Mouse (Mus musculus) midbrain, embryonic 16.5 days (tissue): ENCODE measurements around the gene Art2b. TPM values are rescaled to one million over a fixed set of nuclear protein-coding genes. Genes with fewer than 3 reads are reported as not detected.
"Not testable (repeated sequence)": the region's sequence is repeated elsewhere in the genome, so short reads cannot be mapped to it uniquely, and the experiment has no call there.

ENCODE experiments used
- ATAC-seq: fragments of 200-750 bp; cut with Nextera tagmentation; 2 replicates; pipeline ENCODE4 v1.8.0; 2017; ENCODE audit warnings: moderate TSS enrichment
- H3K27ac ChIP-seq: fragments of 300-500 bp; sonication (generic); 2 replicates; pipeline ENCODE4 v1.5.1; 2014; ENCODE audit warnings: mild to moderate bottlenecking, low read length, mixed read lengths
- H3K27me3 ChIP-seq: fragments of 300-500 bp; sonication (generic); 2 replicates; pipeline ENCODE4 v1.6.1; 2014; ENCODE audit warnings: low read depth, low read length, mixed read lengths; ENCODE audit not compliant: control insufficient read depth, insufficient read depth
- H3K36me3 ChIP-seq: fragments of 300-500 bp; sonication (generic); 2 replicates; pipeline ENCODE4 v1.6.1; 2014; ENCODE audit warnings: mild to moderate bottlenecking, low read length, moderate library complexity, mixed read lengths; ENCODE audit not compliant: control insufficient read depth, insufficient read depth
- H3K4me1 ChIP-seq: fragments of 300-500 bp; sonication (generic); 2 replicates; pipeline ENCODE4 v1.6.1; 2014; ENCODE audit warnings: mild to moderate bottlenecking, low read length, mixed read lengths; ENCODE audit not compliant: control insufficient read depth, insufficient read depth
- H3K4me2 ChIP-seq: fragments of 300-500 bp; sonication (generic); 2 replicates; pipeline ENCODE4 v1.6.1; 2014; ENCODE audit warnings: mild to moderate bottlenecking, low read length, mixed read lengths
- H3K4me3 ChIP-seq: fragments of 300-500 bp; sonication (generic); 2 replicates; pipeline ENCODE4 v1.5.1; 2014; ENCODE audit warnings: low read depth, mild to moderate bottlenecking, low read length, moderate library complexity, mixed read lengths
- H3K9ac ChIP-seq: fragments of 300-500 bp; sonication (generic); 2 replicates; pipeline ENCODE4 v1.6.1; 2014; ENCODE audit warnings: low read depth, low read length, mixed read lengths
- H3K9me3 ChIP-seq: fragments of 300-500 bp; sonication (generic); replicated peaks from 2 replicates; pipeline ENCODE4 v1.6.1; 2014; ENCODE audit warnings: mild to moderate bottlenecking, low read length, mixed read lengths; ENCODE audit not compliant: control insufficient read depth, poor library complexity, severe bottlenecking
- WGBS: fragments of 180-500 bp; shearing (Covaris S2); extraction: QIAGEN DNeasy Blood & Tissue Kit; methylation state at CpG from one replicate; pipeline ENCODE4 v1.1.7; 2014; 5-methylcytosine and 5-hydroxymethylcytosine counted together
- polyA plus RNA-seq: library from polyadenylated mRNA; unstranded; fragments of >200 nt; fragmentation: Nextera tagmentation; extraction: Ambion mirVana; gene quantifications from 2 replicates; pipeline ENCODE4 v1.2.1, GENCODE M21; 2015

The Art2b gene
- polyA plus RNA-seq, 1 experiment from 2014 or later: not detected

DNA sequence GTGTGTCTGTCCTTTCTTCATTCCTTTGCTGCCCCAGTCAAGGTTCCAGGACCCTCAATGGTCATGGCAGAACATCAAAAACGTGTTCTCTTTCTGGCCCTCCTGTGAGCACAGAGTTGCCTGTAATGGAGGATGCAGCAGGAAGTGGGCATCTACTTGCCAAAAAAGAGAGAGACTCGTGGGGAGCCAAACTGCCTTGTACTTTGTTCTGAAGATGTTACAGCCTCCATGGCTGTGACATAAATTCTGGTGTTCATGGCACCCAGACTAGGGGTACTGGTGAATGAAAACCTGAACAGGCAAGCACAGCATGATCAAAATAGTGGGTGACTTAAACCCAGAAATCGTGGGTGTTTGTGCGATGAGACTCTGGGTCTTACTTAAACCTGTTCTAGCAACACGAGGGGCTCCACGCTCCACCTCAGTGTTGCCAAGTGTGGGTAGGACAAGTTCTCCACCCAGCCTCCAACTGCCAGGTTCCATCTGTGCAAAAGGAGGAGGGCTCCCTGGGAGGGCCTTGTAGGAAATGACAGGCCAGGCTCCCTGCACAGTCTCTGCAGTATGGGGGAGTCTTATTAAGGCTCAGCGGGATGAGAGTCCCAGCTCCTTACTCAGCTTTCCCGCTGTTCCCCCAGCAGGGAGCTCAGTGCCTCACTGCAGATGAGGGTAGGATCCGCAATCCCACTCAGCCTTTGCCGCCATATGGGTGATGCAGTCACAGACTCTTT, 32.2 kb upstream of the Art2b start:
- WGBS: 64% methylated on average over 10 of the region's 10 CpGs
- Histone ChIP-seq H3K9me3 (no peaks in the 10 kb centered on the region), H3K27me3 (no peaks in the 10 kb centered on the region), H3K4me1 (no peaks in the 10 kb centered on the region), H3K27ac (no peak overlapping the region), H3K4me3 (no peak overlapping the region), H3K36me3 (no peaks in the 10 kb centered on the region), H3K4me2 (no peak overlapping the region), H3K9ac (no peak overlapping the region)
- ATAC-seq: no peak

- Histone ChIP-seq H3K9ac (no peak overlapping the region), H3K36me3 (no peaks in the 10 kb centered on the region), H3K4me2 (no peak overlapping the region), H3K27ac (no peak overlapping the region), H3K27me3 (no peaks in the 10 kb centered on the region), H3K4me1 (no peaks in the 10 kb centered on the region), H3K9me3 (no peaks in the 10 kb centered on the region), H3K4me3 (no peak overlapping the region)
- ATAC-seq: no peak
- 76% methylated on average over 6 of the region's 6 CpGs for WGBS
These were observed 30.9 kb upstream of the Art2b start for GRCm38 (mm10) chr7:101616136-101616835.

GRCm38 (mm10) chr7:101615406-101615805, 30.0 kb upstream of the Art2b start:
- no peak for ATAC-seq
- Histone ChIP-seq H3K27ac (no peak overlapping the region), H3K9ac (no peak overlapping the region), H3K9me3 (no peaks in the 10 kb centered on the region), H3K4me2 (no peak overlapping the region), H3K36me3 (no peaks in the 10 kb centered on the region), H3K4me3 (no peak overlapping the region), H3K27me3 (no peaks in the 10 kb centered on the region), H3K4me1 (no peaks in the 10 kb centered on the region)
- WGBS: 80% methylated on average over 7 of the region's 7 CpGs

- not testable (repeated sequence) for H3K36me3 ChIP-seq, H3K27ac ChIP-seq, H3K4me3 ChIP-seq, H3K4me2 ChIP-seq, H3K4me1 ChIP-seq, ATAC-seq, H3K27me3 ChIP-seq, H3K9me3 ChIP-seq, H3K9ac ChIP-seq
- WGBS: 86% methylated on average over 8 of the region's 8 CpGs
These were observed 27.6 kb upstream of the Art2b start for GRCm38 (mm10) chr7:101612786-101613527.

GRCm38 (mm10) chr7:101607845-101608244, 22.4 kb upstream of the Art2b start:
- Histone ChIP-seq H3K4me2 (no peak overlapping the region), H3K4me1 (no peaks in the 10 kb centered on the region), H3K4me3 (no peak overlapping the region), H3K36me3 (no peaks in the 10 kb centered on the region), H3K27ac (no peak overlapping the region), H3K27me3 (no peaks in the 10 kb centered on the region), H3K9ac (no peak overlapping the region), H3K9me3 (no peaks in the 10 kb centered on the region)
- no peak for ATAC-seq
- 72% methylated on average over 6 of the region's 6 CpGs for WGBS

GRCm38 (mm10) chr7:101600406-101600805, 15.0 kb upstream of the Art2b start:
- WGBS: 100% methylated on average over 1 of the region's 1 CpGs
- Histone ChIP-seq H3K9ac (no peak overlapping the region), H3K4me1 (no peaks in the 10 kb centered on the region), H3K4me3 (no peak overlapping the region), H3K27ac (no peak overlapping the region), H3K36me3 (no peaks in the 10 kb centered on the region), H3K4me2 (no peak overlapping the region), H3K9me3 (no peaks in the 10 kb centered on the region), H3K27me3 (no peaks in the 10 kb centered on the region)
- no peak for ATAC-seq

DNA sequence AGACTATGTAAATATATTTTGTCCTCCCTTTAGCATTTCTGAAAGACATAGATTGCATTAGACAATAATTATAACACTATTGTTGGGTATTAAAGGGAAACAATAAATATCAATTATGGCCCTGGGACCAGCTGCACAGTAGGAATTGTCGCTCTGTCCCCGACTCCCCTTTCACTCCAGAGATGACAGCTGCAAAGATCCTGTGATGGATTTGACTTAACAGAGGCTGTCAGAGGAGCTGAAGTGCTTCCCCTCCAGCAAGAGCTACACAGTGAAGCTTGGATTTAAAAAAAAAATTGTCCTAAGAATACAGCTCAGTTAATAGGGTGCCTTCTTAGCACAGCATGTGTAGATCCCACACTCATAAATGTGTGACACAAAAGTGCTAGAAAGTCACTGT, 13.1 kb upstream of the Art2b start:
- WGBS: 38% methylated on average over 2 of the region's 2 CpGs
- ATAC-seq: no peak
- Histone ChIP-seq H3K9me3 (no peaks in the 10 kb centered on the region), H3K4me3 (no peak overlapping the region), H3K27me3 (no peaks in the 10 kb centered on the region), H3K9ac (no peak overlapping the region), H3K27ac (no peak overlapping the region), H3K4me2 (no peak overlapping the region), H3K4me1 (no peaks in the 10 kb centered on the region), H3K36me3 (no peaks in the 10 kb centered on the region)

GRCm38 (mm10) chr7:101594969-101595368, 9.6 kb upstream of the Art2b start:
- ATAC-seq: no peak
- Histone ChIP-seq H3K4me3 (no peak overlapping the region), H3K9ac (no peak overlapping the region), H3K9me3 (no peaks in the 10 kb centered on the region), H3K4me2 (no peak overlapping the region), H3K36me3 (no peaks in the 10 kb centered on the region), H3K27me3 (no peaks in the 10 kb centered on the region), H3K27ac (no peak overlapping the region), H3K4me1 (no peaks in the 10 kb centered on the region)
- 79% methylated on average over 2 of the region's 2 CpGs for WGBS

DNA sequence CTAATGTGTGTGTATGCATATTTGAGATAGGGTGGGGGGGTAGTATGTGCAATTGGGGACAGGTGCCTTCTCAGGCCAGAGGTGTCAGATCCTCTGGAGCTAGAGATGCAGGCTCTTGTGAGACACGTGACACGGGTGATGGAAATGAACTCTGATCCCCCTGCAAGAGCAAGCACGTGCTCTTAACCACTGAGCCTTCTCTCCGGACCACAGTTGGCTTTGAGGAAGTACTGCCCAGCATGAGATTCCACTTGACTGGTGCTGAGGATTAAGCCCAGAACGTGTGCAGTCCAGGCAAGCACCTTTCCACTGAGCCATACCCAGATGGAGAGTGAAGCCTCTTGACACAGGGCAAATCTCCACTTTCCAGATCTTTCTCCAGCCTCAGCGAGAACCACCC, 1.1 kb downstream of the Art2b start:
- not testable (repeated sequence) for H3K4me2 ChIP-seq, ATAC-seq, H3K27me3 ChIP-seq, H3K9me3 ChIP-seq, H3K9ac ChIP-seq, H3K4me3 ChIP-seq, H3K27ac ChIP-seq, H3K36me3 ChIP-seq, H3K4me1 ChIP-seq
- 60% methylated on average over 6 of the region's 6 CpGs for WGBS
